Mouse (Mus musculus) induced T-regulatory cell, adult 2 months (primary cell): ENCODE results near the gene Brca2.
A peak's percentile ranks its signal among the peaks of the same experiment; 100 is the strongest.

Experiments used
- DNase-seq: peaks from one replicate; pipeline ENCODE4 v3.0.0-alpha.2; 2012; ENCODE audit warnings: low read depth

The Brca2 gene

GRCm38 (mm10) chr5:150566226-150566625 is 43.8 kb downstream of the Brca2 start:
- DNase-seq: no peak

GRCm38 (mm10) chr5:150566971-150567370 is 44.5 kb downstream of the Brca2 start:
- DNase-seq: no peak

GRCm38 (mm10) chr5:150570496-150571219 is 48.2 kb downstream of the Brca2 start:
- no peak for DNase-seq

- no peak for DNase-seq
Measured at GRCm38 (mm10) chr5:150574403-150574802, 52.0 kb downstream of the Brca2 start.

GRCm38 (mm10) chr5:150574885-150575284 is 52.5 kb downstream of the Brca2 start:
- DNase-seq: no peak

- no peak for DNase-seq
Measured at GRCm38 (mm10) chr5:150576832-150577231, 54.4 kb downstream of the Brca2 start.

- DNase-seq: no peak
Measured at GRCm38 (mm10) chr5:150578613-150579171, 56.3 kb downstream of the Brca2 start.

- no peak for DNase-seq
Measured at GRCm38 (mm10) chr5:150581180-150581579, 58.8 kb downstream of the Brca2 start.

GRCm38 (mm10) chr5:150583181-150583580 is 60.8 kb downstream of the Brca2 start:
- DNase-seq: no peak

GRCm38 (mm10) chr5:150583622-150584336 is 61.3 kb downstream of the Brca2 start:
- no peak for DNase-seq

GRCm38 (mm10) chr5:150584337-150584729 is 61.9 kb downstream of the Brca2 start:
- DNase-seq: no peak

- no peak for DNase-seq
Measured at GRCm38 (mm10) chr5:150589945-150590344, 67.5 kb downstream of the Brca2 start.

GRCm38 (mm10) chr5:150592186-150592903 is 69.9 kb downstream of the Brca2 start:
- peak; percentile 77 for DNase-seq

- peak; percentile 81 for DNase-seq
Measured at GRCm38 (mm10) chr5:150592904-150593755, 70.7 kb downstream of the Brca2 start.

- DNase-seq: peak; percentile 85
Measured at GRCm38 (mm10) chr5:150593756-150594648, 71.6 kb downstream of the Brca2 start.

GRCm38 (mm10) chr5:150594649-150595339 is 72.4 kb downstream of the Brca2 start:
- no peak for DNase-seq

GRCm38 (mm10) chr5:150595366-150596016 is 73.1 kb downstream of the Brca2 start:
- peak; percentile 84 for DNase-seq

- DNase-seq: no peak
Measured at GRCm38 (mm10) chr5:150597088-150597487, 74.7 kb downstream of the Brca2 start, which contains the start of gene N4bp2l1. TSS of gene N4bp2l1 (minus strand) at chr5:150597188.
